Mouse (Mus musculus) adrenal gland (tissue): ENCODE data around the gene Sec11a.

Experiments used
- intact Hi-C: fragments of 180-260 bp; cut with DNase I; formaldehyde crosslinking; loops from one replicate; pipeline ENCODE4 v1.15.1; 2025

The Sec11a gene

DNA sequence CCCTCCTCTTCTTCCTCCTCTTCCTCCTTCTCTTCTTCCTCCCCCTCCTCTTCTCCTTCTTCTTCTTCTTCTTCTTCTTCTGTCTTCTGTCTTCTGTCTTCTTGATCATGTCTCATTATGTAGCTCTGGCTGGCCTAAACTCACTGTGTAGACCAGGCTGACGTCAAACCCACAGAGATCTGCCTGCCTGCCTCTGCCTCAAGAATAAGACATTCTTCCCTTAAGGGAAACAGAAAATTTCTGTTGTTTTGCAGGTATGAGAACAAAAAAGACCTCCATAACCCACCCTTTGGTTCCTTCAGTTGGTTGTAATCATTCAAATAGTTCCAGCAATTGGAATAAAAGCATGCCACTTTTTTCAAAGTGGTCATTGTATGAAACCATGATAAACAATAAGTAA is 83.4 kb downstream of the Sec11a start:
- intact Hi-C loops, result no loop called here

GRCm38 (mm10) chr7:80863520-80863919 is 84.1 kb downstream of the Sec11a start:
- intact Hi-C loops, result no loop called here

DNA sequence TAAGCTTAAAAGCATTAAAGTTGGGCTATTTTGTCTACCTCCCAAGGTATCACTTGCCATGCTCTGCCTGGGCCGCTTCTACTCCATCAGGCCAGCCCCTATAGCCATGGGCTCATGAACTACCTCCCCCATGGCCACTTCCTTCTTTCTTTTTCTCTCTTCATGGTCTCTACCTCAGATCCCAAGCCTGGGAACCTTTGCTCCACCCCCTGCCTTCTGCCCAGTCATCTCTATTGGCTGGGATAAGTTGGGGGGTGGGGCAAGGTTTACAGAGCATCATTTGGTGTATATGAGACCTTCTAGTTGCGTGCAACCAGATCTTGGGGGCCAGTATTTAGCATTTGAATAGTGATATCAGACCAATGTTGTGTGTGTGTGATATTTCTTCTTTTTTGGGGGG is 85.1 kb downstream of the Sec11a start:
- intact Hi-C loops, result no loop called here

DNA sequence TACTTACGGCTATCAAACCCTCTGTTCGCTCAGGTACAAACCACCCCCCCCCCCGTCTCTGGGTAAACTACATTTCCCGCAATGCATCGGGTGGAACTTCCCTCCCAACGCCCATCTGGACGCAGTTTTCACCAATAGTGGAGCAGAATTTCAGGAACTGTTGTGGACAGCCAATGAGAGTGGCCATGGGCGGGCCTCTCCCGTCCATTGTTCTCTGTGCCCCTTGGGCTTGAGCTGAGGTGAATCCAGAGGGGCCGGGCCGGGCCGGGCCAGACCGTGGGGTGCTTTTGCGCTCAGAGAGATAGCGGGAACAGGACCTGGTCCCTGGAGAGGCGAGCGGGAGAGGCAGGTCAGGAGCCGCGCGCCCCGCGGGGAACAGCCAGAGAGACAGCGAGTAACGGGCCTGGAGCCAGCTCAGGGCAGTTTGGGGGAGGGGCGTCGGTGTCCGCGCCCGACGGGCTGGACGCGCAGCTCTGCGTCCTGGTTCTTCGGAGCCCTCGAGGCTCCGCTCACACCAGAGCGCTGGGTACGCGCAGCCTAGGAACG is 86.8 kb downstream of the Sec11a start, which contains the start of gene Zscan2:
Gene Zscan2 (plus strand): TSS at position 192 of the 546 bp plus-strand sequence.
- intact Hi-C loops, result no loop called here

GRCm38 (mm10) chr7:80860227-80860626 is 87.4 kb downstream of the Sec11a start:
- intact Hi-C loops, result no loop called here

- intact Hi-C loops, result loop anchor here (2.0 kb wide), 1 partner anchor 300 kb away; no protein-coding TSS in a partner anchor
Observed at GRCm38 (mm10) chr7:80857181-80857580, 90.4 kb downstream of the Sec11a start.

DNA sequence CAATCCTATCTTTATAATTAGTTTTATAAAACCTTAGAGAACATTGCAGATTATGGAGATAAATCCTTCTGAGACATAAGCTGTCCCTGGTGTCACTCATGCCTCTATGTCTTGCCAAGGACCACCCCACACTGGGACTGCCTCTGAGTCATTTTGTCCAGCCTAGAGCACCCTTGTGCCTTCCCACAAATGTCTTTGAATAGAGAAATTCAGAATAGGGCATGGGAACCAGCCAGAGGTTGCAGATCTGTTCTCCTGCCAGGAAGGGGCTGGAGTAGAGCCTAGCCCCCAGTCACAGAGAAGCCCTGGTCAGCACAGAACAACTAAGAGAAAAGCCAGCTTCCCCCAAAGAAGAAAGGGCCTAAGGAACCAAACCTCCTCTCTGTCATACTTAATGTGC is 92.3 kb downstream of the Sec11a start:
- intact Hi-C loops, result no loop called here
